Mouse (Mus musculus) retina, adult 2 months (tissue): ENCODE results near the gene Fam198b.
"Not testable (repeated sequence)": the region's sequence is repeated elsewhere in the genome, so short reads cannot be mapped to it uniquely, and the experiment has no call there.

ENCODE experiments used
- DNase-seq: peaks from one replicate; pipeline ENCODE4 v3.0.0-alpha.2; 2012; ENCODE audit warnings: low read depth, low spot score

The Fam198b gene

DNA sequence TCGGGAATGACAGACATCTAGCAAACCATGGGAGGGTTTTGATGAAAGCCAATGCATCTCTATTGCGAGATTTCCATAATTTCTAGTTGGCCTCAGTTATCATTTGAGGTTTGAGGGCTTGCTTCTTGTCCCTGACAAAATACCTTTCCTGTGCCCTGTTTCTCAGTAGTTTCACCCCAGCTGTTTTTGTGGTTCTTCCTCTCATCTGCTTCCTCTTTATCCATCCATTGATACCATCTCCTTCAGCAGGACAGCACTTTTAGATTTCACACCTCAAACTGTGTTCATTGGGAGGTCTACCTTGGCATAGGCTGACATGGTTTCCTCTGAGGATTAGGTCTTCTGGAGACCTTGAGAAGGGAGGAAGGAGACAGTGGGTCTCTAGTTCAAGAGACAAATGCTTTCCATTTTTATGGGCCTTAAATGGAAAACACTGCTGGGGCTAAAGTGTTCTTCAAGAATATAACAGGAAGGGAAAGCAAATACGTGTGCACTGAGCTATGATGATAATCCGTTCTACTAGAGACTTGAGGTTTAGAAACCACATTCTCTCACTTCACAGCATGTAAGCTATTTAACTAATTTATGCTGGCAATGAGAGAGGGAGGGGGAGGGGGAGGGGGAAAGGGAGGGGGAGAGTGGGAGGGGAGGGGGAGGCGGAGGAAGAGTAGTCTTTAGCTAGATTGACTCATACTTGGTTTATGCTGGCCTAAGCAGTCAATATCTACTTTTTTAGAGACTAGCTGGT lies 41.8 kb downstream of the Fam198b start:
- no peak for DNase-seq

DNA sequence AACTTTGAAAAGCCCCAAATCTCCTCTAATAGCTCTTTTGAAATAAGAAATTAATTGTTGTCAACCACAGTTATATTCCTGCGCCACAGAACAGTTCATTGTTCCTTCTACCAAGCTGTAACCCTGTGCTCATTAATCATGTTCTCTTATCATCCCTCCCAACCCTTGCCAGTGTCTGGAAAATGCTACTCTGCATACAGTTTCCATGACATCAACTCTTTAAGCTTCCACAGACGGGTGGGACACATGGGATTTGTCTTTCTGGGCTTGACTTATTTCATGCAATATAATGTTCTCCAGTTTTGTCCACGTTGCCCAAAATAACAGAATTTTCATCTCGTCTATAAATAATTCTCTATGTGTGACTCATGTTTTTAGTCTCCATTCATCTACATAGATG lies 42.7 kb downstream of the Fam198b start:
- DNase-seq, result no peak

DNA sequence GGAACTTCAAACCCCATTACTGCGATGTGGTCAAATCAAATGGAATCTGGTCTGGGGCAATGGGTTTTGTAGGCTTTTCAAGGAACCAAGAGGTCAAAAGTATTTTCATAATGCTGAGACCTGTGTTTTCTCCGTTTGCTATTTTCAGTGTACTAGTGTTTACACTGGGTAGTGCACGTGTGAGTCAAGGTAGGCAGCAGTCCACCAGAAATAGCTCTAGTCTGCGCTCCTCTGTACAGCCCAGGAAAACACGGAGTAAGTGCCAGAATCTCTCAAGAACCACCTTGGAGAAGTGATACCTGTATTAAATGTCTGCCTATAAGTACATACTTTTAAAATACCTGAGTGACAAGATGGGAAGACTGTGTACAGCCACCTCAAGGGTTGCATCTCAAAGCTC lies 44.1 kb downstream of the Fam198b start:
- no peak for DNase-seq

DNA sequence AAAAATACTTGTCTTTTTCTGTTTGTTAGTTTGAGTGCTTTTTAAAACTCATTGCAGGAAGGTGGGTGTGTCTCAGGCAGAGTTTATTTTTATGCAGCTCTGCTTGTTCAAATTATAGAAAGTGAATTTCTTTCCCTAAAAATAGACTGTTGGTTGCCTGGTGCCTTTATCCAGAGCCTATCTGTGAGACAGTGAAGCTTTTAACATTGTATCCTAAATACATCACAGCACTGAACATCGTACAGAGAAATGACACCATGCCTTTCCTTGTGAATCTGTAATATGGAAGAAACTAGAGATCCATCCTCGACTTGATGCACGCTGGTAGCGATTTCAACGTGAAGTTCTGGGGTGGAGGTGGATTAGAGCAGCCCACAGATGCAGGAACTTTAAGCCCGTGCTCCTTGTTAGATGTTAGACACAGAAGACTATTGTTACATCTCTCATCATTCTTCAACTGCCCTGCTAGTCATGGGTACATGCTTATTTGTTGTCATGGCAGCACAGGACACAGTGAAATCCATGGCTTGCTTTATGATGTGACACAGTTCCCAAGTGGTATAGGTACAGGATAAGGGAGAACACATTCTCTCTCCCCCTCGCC lies 45.9 kb downstream of the Fam198b start:
- no peak for DNase-seq

DNA sequence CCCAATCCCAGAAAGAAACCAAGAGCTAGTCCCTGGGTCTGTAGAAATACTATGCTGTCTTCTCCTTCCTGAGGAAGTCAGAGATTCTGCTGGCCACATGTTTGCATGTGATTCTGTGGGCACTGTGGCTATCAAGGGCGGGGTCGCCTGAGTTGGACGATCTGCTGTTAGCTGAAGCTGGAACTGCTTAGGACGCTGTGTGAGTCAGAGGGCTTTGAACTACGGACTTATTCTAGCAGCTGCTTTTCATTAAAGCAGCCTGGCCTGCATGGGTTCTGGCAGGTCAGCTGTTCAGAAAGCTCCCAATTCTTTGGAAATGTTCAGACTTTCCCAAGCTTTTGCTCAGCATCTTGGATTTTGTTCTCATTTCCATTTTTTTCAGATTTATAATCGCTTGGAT lies 51.9 kb downstream of the Fam198b start:
- no peak for DNase-seq

DNA sequence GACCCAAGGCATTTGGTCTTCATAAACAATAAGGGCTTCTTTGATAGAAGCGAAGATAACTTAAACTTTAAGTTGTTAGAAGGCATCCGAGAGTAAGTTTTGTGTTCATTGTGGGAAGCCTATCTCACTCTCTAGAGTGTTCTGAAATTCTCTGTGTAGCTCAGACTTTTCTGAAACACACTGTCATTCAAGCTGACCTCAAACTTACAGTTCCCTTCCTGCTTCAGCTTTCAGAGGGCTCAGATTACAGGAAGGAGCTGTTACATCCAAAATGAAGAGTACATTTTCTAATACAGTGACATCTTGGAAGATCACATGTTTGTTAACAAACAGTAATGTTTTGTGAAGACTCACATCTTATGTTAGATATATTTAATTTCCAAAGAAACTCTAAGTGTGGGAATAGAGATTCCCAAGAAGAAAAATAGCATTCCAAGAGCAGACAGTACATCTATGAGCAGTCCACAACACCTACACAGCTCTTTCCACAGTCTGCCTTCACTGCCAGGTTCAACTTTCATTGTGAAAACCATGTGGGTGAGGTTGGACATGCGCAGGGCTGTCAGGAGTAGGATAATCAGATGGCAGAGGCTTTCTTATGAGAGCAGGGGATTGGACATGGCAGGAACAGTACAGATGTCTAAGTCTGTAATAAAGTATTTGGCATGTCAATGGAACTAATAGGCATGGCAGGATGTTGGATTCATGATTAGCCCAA lies 52.6 kb downstream of the Fam198b start:
- no peak for DNase-seq

DNA sequence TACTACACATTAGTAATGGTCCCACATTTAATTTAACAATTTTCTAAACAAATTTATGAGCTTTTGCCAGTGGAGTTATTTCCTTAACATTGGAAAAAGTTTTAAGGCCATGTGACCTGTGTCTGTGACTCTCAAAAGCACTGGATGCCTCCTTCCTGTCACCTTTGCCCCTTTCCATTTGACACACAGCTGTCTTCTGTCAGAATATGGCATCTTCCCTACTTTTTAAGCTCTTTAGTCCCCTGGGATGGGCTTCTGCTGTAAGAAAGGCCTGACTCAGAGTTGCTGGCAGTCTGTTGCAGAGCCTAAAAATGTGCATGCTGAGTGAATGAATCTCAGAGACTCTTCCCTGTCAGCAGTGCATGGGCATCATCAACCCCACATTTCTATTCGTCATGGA lies 63.4 kb downstream of the Fam198b start:
- no peak for DNase-seq

DNA sequence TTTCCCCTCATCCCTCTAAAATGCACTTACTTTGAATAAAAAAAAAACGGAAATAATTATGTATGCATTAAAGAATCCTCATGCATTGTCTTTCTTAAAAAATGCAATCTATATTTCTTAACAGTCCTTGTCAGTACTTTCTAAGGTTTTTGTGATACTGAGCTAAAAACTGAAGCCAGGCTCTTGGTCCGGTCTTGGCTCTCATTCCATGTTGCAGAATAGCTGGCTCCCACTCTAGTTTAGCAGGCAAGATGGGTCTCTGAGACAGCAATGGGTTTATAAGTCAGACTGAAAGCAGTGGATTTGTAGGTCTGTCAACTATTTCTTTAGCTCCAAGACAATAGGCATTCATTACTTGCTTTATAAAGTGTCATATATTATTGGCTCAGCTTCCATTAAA lies 63.8 kb downstream of the Fam198b start:
- no peak for DNase-seq

DNA sequence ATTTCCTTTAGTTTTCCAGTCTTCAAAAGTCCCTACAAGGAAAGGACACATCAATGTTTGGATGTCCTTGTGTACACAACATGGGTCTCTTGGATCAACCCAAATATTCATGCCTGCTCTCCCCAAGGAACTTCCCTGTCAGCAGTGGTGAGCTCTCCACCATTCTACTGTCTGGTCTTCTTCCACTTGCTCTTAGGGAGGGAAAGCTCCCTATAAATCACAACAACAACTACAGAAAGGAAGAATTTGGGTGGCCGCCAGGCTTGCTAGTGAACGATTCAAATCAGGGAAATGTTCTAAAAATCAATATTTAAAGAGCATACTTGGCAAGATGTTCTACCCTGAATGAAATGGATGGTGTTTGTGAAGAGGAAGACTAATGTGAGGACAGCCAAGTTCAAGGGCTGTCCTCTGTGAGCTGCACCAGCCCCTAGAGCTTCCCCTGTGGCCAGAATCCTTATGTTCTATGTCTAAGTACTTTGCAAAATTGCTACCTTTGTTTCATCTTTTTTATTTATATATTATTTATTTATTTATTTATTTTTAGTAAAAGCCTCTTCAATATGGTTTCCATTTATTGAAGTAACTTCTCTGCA lies 68.9 kb downstream of the Fam198b start:
- no peak for DNase-seq

DNA sequence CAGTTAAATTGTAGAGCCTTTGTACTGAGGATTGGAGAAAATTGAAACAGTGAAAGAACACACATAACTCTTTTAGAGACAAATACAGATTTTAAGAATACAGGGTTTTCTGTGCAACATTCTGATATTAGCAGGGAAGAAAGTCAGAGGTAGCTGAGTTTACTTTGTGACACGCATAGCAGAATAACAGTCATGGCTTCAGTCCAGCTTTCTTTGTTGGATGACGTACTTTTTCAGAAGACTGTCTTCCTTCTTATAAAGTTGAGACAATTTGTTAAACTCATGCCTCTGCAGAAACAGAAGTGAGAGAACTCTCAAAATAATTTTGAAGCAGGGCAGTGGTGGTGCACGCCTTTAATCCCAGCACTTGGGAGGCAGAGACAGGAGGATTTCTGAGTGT lies 70.9 kb downstream of the Fam198b start:
- DNase-seq, result no peak

DNA sequence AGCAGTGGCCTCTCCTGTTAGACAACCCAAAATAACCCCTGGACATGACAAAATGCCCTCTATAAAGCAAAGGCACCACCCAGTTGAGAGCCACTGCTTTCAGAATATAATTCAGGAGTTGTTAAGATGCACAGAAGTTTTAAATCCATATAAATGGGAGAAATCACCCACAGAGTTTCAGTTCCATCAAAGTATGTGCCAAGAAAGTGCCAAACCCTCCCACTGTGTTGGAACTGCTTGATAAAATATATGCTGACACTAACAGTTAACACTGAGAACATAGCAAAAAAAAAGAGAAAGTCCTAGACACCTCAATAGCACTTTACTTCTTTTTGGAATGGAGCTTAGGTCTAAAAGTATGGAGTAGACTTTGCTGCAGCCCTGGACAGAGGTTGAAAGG lies 72.5 kb downstream of the Fam198b start:
- no peak for DNase-seq

DNA sequence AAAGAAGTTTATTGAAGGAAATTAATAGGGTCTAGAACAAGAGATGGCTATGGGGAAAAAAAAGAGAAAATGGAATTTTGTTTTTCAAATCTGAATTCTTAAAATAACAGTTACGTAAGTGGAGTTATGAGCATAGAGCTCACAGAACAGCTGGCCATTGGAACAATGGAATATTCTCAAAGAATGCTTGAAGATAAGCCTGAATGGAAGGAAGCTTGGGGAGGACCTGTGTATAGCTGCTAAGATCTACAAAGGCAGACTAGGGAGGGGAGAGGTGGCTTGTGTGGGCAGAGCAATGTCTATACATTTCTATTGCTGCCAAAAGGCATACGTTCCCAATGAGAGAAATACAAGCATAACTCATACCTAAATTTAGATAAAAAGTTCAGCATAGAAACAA lies 73.4 kb downstream of the Fam198b start:
- no peak for DNase-seq

DNA sequence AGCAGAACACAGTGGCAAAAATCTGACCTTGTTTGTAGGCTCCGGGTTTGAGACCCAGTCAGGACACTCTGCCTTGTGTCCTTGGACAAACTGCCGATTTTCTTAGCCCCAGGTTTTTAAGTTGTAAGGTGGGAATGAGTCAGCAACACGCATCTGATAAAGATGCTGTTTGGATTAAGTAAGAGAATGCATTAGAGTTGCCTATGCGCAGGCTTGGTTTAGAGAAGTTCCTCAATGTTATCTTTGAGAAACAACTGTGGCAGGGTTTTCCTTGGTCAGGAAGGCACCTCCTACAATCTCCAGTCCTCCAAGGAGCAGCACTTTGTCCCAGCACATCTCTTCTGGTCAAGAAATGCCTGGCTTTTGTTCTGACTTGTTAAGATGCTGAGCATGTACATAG lies 82.4 kb downstream of the Fam198b start:
- no peak for DNase-seq

DNA sequence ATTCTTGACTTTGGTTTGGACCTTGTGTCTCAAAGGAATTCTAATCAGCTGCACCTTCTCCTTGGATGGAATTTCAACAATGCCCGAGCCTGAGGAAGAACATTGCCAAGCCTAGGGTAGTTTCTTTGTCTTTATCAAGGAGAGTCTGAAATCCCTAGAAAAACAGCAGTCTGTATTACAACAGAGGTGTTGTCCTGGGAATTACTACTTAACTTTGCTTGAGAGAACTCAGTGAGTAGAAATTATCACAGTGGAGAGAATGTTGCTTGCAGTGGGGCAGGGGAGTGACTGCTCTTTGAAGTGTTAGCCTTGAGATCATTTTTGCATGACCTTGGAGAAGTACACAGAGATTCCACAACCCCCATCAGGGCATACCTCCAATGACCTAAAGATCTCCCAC lies 83.0 kb downstream of the Fam198b start:
- no peak for DNase-seq

DNA sequence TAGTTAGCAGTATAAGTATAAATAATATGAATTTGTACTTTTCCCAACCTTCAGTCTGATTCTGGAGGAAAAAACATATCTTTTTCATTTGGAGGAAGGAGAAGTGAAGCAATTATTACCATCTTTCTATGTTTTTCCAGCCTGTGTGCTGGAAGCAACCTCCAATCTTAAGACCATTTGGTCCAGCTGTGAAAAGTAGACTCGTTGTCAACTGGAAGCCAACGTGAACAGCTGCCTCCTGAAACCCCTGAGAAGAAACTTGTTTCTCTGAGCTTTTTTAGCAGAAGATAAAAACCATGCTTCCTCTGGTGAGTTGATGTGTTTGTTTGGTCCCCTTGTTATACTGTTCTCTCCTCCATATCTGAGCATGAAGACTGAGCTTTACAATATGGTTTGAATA lies 84.1 kb downstream of the Fam198b start:
- DNase-seq, result no peak

DNA sequence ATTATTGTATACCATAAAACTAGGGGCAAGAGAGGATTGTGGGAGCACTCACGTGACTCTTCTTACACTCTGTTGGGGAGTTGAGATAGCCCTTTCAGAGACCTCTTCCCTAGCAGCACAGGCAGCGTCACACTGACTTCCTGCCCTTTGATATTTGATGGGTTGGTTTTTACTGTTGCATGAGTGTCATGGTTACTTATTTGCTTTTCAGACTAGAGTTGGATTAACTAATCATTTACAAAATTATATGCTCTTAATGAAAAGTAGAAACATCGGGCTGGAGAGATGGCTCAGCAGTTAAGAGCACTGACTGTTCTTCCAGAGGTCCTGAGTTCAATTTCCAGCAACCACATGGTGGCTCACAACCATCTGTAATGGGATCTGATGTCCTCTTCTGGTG lies 85.2 kb downstream of the Fam198b start:
- DNase-seq, result not testable (repeated sequence)

DNA sequence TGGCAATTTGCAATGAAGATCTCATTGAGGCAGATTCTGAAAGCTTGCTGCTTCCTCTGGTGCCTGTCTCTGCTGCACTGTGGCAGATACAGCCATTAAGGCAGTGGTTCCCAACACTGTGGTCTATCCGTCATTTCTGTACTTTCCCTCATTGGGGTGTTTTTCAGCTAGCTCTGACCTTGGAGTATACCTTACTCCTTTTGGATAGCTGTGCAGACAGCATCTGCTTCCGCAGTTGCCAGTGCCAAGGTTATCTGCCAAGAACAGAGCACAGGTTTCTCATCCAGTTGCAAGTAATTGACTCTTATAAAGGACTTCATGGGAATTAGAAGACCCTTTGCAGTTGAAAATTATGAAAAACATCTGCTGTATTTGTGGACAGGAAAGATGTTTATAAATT lies 85.7 kb downstream of the Fam198b start:
- DNase-seq, result no peak

DNA sequence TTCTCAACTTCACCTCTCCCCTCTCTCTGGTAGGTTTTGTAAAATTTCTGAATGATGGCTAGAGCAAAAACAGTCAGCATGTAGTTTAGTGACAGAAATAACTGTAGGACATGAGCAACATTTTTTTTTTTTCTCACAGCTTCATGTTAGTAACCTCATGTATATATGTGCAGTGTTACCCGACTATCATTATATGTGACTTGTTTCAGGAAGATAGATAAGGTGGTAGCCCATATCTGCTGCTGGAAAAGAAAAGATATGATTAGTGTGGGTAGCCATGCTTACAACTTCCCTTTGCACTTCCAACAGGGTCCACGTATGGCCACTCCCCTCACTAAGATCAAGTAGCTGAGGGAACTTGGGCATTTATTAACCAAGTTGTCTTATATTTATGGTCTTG lies 86.2 kb downstream of the Fam198b start:
- DNase-seq, result no peak

DNA sequence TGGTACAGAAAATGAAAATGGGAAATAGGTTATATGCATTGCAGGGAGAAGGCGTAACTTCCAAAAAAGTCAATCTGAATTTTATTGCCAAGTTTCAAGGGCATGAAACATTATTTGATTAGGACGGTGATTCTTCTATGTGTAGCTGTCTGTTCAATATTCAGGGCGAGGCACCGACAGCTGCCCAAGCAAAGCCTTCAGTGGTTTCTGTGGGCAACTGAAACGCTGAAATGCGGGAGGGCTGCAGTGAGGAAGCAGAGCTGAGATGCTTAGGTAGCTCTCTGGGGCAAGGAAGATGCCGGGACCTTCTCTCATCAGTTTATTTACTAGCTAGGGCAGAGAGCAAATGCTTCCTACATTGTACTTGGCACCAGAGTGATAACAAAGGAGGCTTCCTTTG lies 87.2 kb downstream of the Fam198b start:
- no peak for DNase-seq

DNA sequence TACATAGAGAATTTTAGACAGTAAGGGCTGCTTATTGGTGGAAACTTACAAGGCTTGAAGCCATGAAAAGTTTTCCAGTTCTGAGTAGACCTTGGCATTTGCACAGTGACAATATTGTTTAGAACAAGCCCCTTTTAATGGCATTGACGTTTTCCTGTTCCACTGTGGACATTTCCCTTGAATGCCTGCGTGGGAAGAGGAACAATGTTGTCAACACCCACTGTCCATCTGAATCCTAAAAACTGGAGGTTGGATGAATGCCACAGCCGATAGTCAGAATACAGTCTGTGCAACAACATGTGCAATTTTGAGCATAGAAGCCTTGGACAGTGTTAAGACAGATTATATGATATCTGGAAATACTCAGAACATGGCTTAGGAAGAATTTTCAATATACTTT lies 92.5 kb downstream of the Fam198b start:
- no peak for DNase-seq

DNA sequence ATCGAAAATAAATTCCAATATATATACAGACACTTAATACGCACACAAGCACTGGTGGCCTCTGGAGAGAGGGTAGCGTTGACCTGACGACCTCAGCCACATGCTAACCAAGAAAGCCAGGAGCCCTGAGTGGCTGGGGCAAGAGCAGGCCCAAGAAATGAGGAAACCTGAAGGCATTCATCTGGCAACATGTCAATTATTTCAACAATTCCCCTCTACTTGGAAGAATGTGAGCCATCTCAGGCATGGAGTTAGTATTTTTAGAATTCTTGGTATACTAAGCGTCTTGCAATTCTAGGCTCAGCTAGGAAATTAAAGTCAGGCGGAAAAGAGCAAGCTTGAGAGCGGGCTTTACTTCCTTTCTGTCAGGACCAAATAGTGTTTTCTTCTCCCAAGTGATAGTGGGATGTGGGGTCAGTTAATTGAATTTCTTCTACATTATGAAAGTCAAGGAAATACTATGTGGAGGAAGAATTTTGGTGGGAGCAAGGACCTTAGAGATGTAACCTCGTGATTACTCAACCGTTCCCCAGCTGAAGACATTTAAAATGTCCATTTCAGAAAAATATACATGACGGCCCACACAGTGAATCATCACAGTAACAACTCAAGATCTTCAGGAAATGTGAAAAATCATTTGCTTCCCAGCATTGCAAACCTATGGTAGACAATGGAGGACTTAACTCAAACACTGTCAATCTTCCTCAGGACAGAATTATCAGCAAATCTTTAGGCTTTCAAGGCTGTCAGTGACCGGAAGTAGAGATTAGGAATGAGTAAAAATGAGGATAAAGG lies 93.5 kb downstream of the Fam198b start:
- DNase-seq, result no peak

DNA sequence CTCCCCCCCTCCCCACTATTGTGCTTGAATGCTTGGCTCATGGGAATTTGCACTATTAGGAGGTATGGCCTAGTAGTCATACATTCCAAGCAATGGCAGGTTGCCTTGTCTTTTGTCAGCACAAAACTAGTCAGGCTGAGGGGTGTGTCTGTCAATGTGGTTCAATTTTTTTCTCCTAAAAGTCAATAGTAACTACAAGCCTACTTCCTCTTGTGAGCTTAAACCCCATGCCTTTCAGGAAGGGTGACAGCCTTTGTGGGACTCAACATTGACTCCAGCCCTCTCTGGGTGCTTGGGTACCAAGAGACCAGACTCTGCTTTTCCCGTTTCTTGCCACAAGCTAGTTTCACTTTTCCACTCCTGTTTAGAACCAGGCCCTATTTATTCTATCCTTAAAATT lies 96.4 kb downstream of the Fam198b start:
- no peak for DNase-seq
